Mouse (Mus musculus) neutrophil, adult 5-6 weeks (primary cell): ENCODE data around the gene Flvcr2. TPM values are rescaled to one million over a fixed set of nuclear protein-coding genes. Genes with fewer than 3 reads are reported as not detected.
A peak's percentile ranks its signal among the peaks of the same experiment; 100 is the strongest.

Source experiments
- ATAC-seq: fragments of 151-379, 151-347 bp; 2 replicates; pipeline ENCODE4 v1.8.0; 2017; ENCODE audit warnings: mild to moderate bottlenecking, moderate TSS enrichment; ENCODE audit not compliant: insufficient number of reproducible peaks, poor library complexity, low FRiP score, severe bottlenecking; ENCODE audit errors: extremely low read depth
- total RNA-seq: library from RNA; stranded (forward); fragments of 200-1000 nt; gene quantifications from 2 replicates; pipeline ENCODE4 v1.2.3, GENCODE M21; 2017

The Flvcr2 gene
- total RNA-seq, 1 experiment from 2014 or later = not detected

- no peak for ATAC-seq
These were observed 93.1 kb downstream of the Flvcr2 start for GRCm38 (mm10) chr12:85839371-85840000.

- peak; percentile 56; the same call in 1 of the 2 replicates for ATAC-seq
These were observed 102.0 kb downstream of the Flvcr2 start for GRCm38 (mm10) chr12:85848164-85848958.

DNA sequence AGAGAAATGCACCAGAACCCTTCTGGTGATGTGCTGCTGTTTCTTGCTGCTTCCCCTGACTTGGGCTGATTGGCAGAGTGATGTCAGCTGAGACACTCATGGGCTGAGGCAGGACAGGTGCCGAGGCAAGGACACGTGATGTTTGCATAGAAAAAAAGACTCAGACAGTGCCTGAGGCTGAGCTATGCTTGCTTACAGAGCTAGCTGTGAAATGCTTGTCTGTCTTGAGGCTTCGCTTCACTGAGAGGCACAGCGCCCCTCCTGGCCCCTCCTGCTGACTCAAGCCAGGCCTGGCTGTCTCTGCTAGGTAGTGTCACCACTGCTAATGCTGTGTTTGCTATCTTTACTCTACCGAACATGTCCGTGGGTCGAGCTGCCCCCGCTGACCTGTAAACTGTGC lies 104.3 kb downstream of the Flvcr2 start:
- no peak for ATAC-seq

DNA sequence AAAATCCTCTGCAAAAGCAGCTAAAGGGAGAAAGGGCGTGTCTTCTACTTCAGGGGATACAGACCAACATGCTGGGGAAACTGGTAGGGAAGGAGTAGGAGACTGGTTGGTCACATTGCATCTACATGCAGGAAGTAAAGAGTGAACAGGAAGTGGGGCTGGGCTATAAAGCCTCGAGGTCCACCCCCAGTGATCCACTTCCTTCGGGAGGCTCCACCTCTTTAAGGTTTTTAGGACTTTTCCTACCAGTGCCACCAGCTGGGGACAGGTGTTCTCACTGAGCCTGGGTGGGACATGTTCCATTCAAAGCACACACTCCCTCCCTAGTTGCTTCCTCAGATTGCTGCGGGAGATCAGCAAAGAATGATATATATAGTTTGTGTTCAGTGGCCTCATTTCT lies 107.5 kb downstream of the Flvcr2 start:
- no peak for ATAC-seq

DNA sequence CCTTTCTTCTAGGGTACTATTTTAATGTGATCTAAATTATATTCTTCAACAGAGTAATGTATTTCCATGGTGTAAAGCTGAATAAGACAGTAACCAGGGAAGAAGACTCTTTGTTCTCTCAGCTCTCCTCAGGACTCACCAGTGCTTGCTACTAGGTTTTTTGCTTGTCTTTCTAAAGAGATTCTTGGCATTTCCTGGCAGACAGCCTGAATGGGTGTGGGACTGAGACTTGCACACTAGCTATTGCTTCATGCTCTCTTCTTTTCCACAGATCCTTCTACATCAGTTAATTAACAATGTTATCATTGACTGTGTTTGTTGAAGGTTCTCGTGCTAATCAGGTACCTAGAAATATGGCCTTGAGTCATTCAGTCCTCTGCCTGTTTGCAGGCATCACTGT lies 107.9 kb downstream of the Flvcr2 start:
- no peak for ATAC-seq

GRCm38 (mm10) chr12:85857300-85857699 lies 111.0 kb downstream of the Flvcr2 start:
- ATAC-seq = no peak

GRCm38 (mm10) chr12:85859111-85859510 lies 112.8 kb downstream of the Flvcr2 start:
- no peak for ATAC-seq

DNA sequence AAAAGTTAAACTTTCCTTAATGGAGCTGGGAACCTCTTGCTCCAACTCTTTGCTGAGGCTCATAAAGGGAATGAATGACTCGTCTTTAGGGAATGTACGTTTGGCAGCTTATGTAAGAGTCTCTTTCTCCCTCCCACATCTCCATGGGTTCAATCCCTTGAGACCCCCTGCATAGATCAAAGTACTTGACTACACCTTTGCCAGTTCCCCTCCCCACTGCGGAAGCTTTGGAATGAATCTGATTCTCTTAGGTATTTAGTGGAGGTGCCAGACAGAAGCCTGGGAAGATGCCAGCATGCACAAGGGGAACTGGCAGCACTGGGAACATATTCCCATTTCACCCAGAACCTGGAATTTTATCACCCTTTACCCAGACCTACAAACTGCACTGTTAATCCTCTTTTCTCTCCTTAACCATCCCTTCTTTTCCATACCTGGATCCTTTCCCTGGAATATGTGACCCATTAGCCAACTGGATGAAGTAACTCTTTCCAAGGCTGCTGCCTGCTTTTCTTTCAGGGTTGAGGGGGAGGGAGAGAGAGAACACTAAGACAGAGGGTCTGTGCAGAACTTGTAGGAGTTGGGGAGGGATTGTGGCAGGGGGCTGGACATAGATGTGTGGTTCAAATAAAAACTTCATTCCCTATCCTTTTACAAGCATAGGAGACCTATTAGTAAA lies 113.3 kb downstream of the Flvcr2 start:
- no peak for ATAC-seq

DNA sequence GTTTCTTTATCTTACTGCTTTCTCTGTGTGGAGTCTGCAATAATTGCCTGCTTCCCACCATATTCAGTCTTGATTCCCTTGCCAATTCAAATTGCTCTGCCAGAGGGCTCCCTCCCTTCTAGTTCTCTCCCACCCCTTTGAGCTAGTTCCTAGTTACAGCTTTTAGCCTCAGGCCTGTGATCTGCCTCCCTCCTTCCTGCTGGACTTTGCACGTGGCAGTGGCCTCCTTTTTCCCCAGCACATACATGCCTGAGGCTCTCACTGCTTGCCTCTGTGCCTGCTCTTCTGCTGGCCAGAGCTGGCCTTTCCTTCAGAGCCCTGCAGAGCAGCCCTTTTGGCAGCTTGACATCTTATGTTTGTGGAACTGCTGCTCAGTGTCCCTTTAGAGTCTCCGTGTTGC lies 116.2 kb downstream of the Flvcr2 start:
- no peak for ATAC-seq

Other genes starting within 250 kb of the Flvcr2 start
- gene Jdp2, start 147.5 kb upstream of the Flvcr2 start, total RNA-seq = 63.4 and 67.7 TPM in 2 replicates
- 48.5 and 55.7 TPM in 2 replicates for gene Batf, start 59.9 kb upstream of the Flvcr2 start, total RNA-seq
- gene Erg28, start 78.0 kb downstream of the Flvcr2 start, total RNA-seq = 22.7 and 25.4 TPM in 2 replicates
- gene Ttll5, start 78.1 kb downstream of the Flvcr2 start, total RNA-seq = 17.6 and 28.7 TPM in 2 replicates